Mouse (Mus musculus): ENCODE results near the gene Negr1. TPM values are rescaled to one million over a fixed set of nuclear protein-coding genes. Genes with fewer than 3 reads are reported as not detected.

Negr1 gene
- polyA plus RNA-seq, 1 experiment = 16.4 TPM

- no peak overlapping the region for H3K4me3 ChIP-seq (ENCODE audit: insufficient read depth, low read depth, low read length)
- no peak overlapping the region for H3K27ac ChIP-seq (replicated peaks; ENCODE audit: low read depth, low read length)
- H3K4me1 ChIP-seq (ENCODE audit: control insufficient read depth, insufficient read depth, insufficient read length, low read length) = no peaks in the 10 kb centered on the region
These were observed 628.2 kb downstream of the Negr1 start for GRCm38 (mm10) chr3:157189834-157190233.

GRCm38 (mm10) chr3:157190551-157190950 lies 629.0 kb downstream of the Negr1 start:
- H3K4me3 ChIP-seq (ENCODE audit: insufficient read depth, low read depth, low read length) = no peak overlapping the region
- no peak overlapping the region for H3K27ac ChIP-seq (replicated peaks; ENCODE audit: low read depth, low read length)
- H3K4me1 ChIP-seq (ENCODE audit: control insufficient read depth, insufficient read depth, insufficient read length, low read length) = no peaks in the 10 kb centered on the region

GRCm38 (mm10) chr3:157192021-157192420 lies 630.4 kb downstream of the Negr1 start:
- Histone ChIP-seq H3K27ac (replicated peaks; ENCODE audit: low read depth, low read length) (no peak overlapping the region), H3K4me3 (ENCODE audit: insufficient read depth, low read depth, low read length) (no peak overlapping the region), H3K4me1 (ENCODE audit: control insufficient read depth, insufficient read depth, insufficient read length, low read length) (no peaks in the 10 kb centered on the region)

- Histone ChIP-seq H3K4me3 (ENCODE audit: insufficient read depth, low read depth, low read length) (no peak overlapping the region), H3K4me1 (ENCODE audit: control insufficient read depth, insufficient read depth, insufficient read length, low read length) (no peaks in the 10 kb centered on the region), H3K27ac (replicated peaks; ENCODE audit: low read depth, low read length) (no peak overlapping the region)
These were observed 631.5 kb downstream of the Negr1 start for GRCm38 (mm10) chr3:157193141-157193540.

- Histone ChIP-seq H3K4me1 (ENCODE audit: control insufficient read depth, insufficient read depth, insufficient read length, low read length) (no peaks in the 10 kb centered on the region), H3K27ac (replicated peaks; ENCODE audit: low read depth, low read length) (no peak overlapping the region), H3K4me3 (ENCODE audit: insufficient read depth, low read depth, low read length) (no peak overlapping the region)
These were observed 637.1 kb downstream of the Negr1 start for GRCm38 (mm10) chr3:157198659-157199058.

GRCm38 (mm10) chr3:157201726-157202125 lies 640.1 kb downstream of the Negr1 start:
- H3K4me1 ChIP-seq (ENCODE audit: control insufficient read depth, insufficient read depth, insufficient read length, low read length) = no peaks in the 10 kb centered on the region
- no peak overlapping the region for H3K4me3 ChIP-seq (ENCODE audit: insufficient read depth, low read depth, low read length)
- no peak overlapping the region for H3K27ac ChIP-seq (replicated peaks; ENCODE audit: low read depth, low read length)

GRCm38 (mm10) chr3:157203573-157203972 lies 642.0 kb downstream of the Negr1 start:
- no peak overlapping the region for H3K27ac ChIP-seq (replicated peaks; ENCODE audit: low read depth, low read length)
- no peaks in the 10 kb centered on the region for H3K4me1 ChIP-seq (ENCODE audit: control insufficient read depth, insufficient read depth, insufficient read length, low read length)
- H3K4me3 ChIP-seq (ENCODE audit: insufficient read depth, low read depth, low read length) = no peak overlapping the region

- H3K4me3 ChIP-seq (ENCODE audit: insufficient read depth, low read depth, low read length) = no peak overlapping the region
- no peaks in the 10 kb centered on the region; the same call in 1 of the 2 replicates for H3K4me1 ChIP-seq (ENCODE audit: control insufficient read depth, insufficient read depth, insufficient read length, low read length)
- no peak overlapping the region for H3K27ac ChIP-seq (replicated peaks; ENCODE audit: low read depth, low read length)
These were observed 645.2 kb downstream of the Negr1 start for GRCm38 (mm10) chr3:157206752-157207151.

- H3K27ac ChIP-seq (replicated peaks; ENCODE audit: low read depth, low read length) = no peak overlapping the region
- no peaks in the 10 kb centered on the region; the same call in 1 of the 2 replicates for H3K4me1 ChIP-seq (ENCODE audit: control insufficient read depth, insufficient read depth, insufficient read length, low read length)
These were observed 647.4 kb downstream of the Negr1 start for GRCm38 (mm10) chr3:157208966-157209365.

GRCm38 (mm10) chr3:157209386-157209785 lies 647.8 kb downstream of the Negr1 start:
- Histone ChIP-seq H3K4me1 (ENCODE audit: control insufficient read depth, insufficient read depth, insufficient read length, low read length) (no peaks in the 10 kb centered on the region; the same call in 1 of the 2 replicates), H3K4me3 (ENCODE audit: insufficient read depth, low read depth, low read length) (no peak overlapping the region), H3K27ac (replicated peaks; ENCODE audit: low read depth, low read length) (no peak overlapping the region)

More at GRCm38 (mm10) chr3:157208966-157209365, 647.4 kb downstream of the Negr1 start:
- no peak overlapping the region for H3K4me3 ChIP-seq (ENCODE audit: insufficient read depth, low read depth, low read length)

GRCm38 (mm10) chr3:157215937-157216719 lies 654.5 kb downstream of the Negr1 start:
- H3K27ac ChIP-seq (replicated peaks; ENCODE audit: low read depth, low read length) = no peak overlapping the region
- H3K4me1 ChIP-seq (ENCODE audit: control insufficient read depth, insufficient read depth, insufficient read length, low read length) = no peaks in the 10 kb centered on the region
- no peak overlapping the region for H3K4me3 ChIP-seq (ENCODE audit: insufficient read depth, low read depth, low read length)

GRCm38 (mm10) chr3:157217794-157218193 lies 656.2 kb downstream of the Negr1 start:
- H3K4me1 ChIP-seq (ENCODE audit: control insufficient read depth, insufficient read depth, insufficient read length, low read length) = no peaks in the 10 kb centered on the region
- H3K27ac ChIP-seq (replicated peaks; ENCODE audit: low read depth, low read length) = no peak overlapping the region
- no peak overlapping the region for H3K4me3 ChIP-seq (ENCODE audit: insufficient read depth, low read depth, low read length)

GRCm38 (mm10) chr3:157224920-157225319 lies 663.3 kb downstream of the Negr1 start:
- Histone ChIP-seq H3K4me3 (ENCODE audit: insufficient read depth, low read depth, low read length) (no peak overlapping the region), H3K27ac (replicated peaks; ENCODE audit: low read depth, low read length) (no peak overlapping the region), H3K4me1 (ENCODE audit: control insufficient read depth, insufficient read depth, insufficient read length, low read length) (no peaks in the 10 kb centered on the region)

- Histone ChIP-seq H3K4me3 (ENCODE audit: insufficient read depth, low read depth, low read length) (no peak overlapping the region), H3K27ac (replicated peaks; ENCODE audit: low read depth, low read length) (no peak overlapping the region), H3K4me1 (ENCODE audit: control insufficient read depth, insufficient read depth, insufficient read length, low read length) (no peaks in the 10 kb centered on the region)
These were observed 671.1 kb downstream of the Negr1 start for GRCm38 (mm10) chr3:157232723-157233122.

- no peak overlapping the region for H3K27ac ChIP-seq (replicated peaks; ENCODE audit: low read depth, low read length)
- H3K4me3 ChIP-seq (ENCODE audit: insufficient read depth, low read depth, low read length) = no peak overlapping the region
These were observed 678.6 kb downstream of the Negr1 start for GRCm38 (mm10) chr3:157240240-157240639.

GRCm38 (mm10) chr3:157255446-157255845 lies 693.9 kb downstream of the Negr1 start:
- H3K4me3 ChIP-seq (ENCODE audit: insufficient read depth, low read depth, low read length) = no peak overlapping the region
- no peak overlapping the region for H3K27ac ChIP-seq (replicated peaks; ENCODE audit: low read depth, low read length)
- H3K4me1 ChIP-seq (ENCODE audit: control insufficient read depth, insufficient read depth, insufficient read length, low read length) = no peaks in the 10 kb centered on the region

More at GRCm38 (mm10) chr3:157240240-157240639, 678.6 kb downstream of the Negr1 start:
- H3K4me1 ChIP-seq (ENCODE audit: control insufficient read depth, insufficient read depth, insufficient read length, low read length) = no peaks in the 10 kb centered on the region

All from brown adipose tissue, adult 24 weeks (tissue).